Mouse (Mus musculus) CH12.LX (cell line): ENCODE measurements around the gene Pigk. TPM values are rescaled to one million over a fixed set of nuclear protein-coding genes. Genes with fewer than 3 reads are reported as not detected.

Source experiments
- DNase-seq: peaks from one replicate; pipeline ENCODE4 v3.0.0-alpha.2; 2013; ENCODE audit errors: extremely low read depth
- H3K27ac ChIP-seq: 2 replicates; pipeline ENCODE4 v1.5.1; 2012; ENCODE audit warnings: low read depth, mild to moderate bottlenecking, control low read depth, moderate library complexity; ENCODE audit not compliant: insufficient read depth
- H3K27me3 ChIP-seq: replicated peaks from 2 replicates; pipeline ENCODE3; 2012; ENCODE audit warnings: inconsistent platforms
- H3K36me3 ChIP-seq, 2 experiments: replicated peaks in 1 of 2; 2 replicates each; pipeline versions ENCODE3 to v1.6.1; 2012; ENCODE audit warnings: inconsistent platforms in 1 of 2, low read length in 1 of 2, mild to moderate bottlenecking in 1 of 2, mixed read lengths in 1 of 2, moderate library complexity in 1 of 2; ENCODE audit not compliant: control insufficient read depth in 1 of 2, insufficient read depth in 1 of 2
- H3K4me1 ChIP-seq, 2 experiments: 2 replicates each; pipeline ENCODE4 v1.6.1; 2012; ENCODE audit warnings: inconsistent platforms in 1 of 2, moderate library complexity in 1 of 2; ENCODE audit not compliant: insufficient read depth in 2 of 2, control insufficient read depth in 1 of 2
- H3K4me2 ChIP-seq: 2 replicates; pipeline ENCODE4 v1.6.1; 2012; ENCODE audit warnings: low read depth, mild to moderate bottlenecking, control low read depth; ENCODE audit not compliant: poor library complexity, insufficient read depth, severe bottlenecking
- H3K4me3 ChIP-seq, 3 experiments: fragments of 150-350 bp in 1 of 3; sonication (generic) in 1 of 3; replicated peaks in 1 of 3; 2 replicates each; pipeline versions ENCODE3 to v1.5.1; 2011 to 2012; ENCODE audit warnings: low read depth in 2 of 3, low read length in 2 of 3, mild to moderate bottlenecking in 2 of 3, moderate library complexity in 2 of 3, control low read depth in 1 of 3, improper control_type of control experiment in 1 of 3, inconsistent platforms in 1 of 3, mixed read lengths in 1 of 3; ENCODE audit not compliant: poor library complexity in 1 of 3
- H3K79me2 ChIP-seq: replicated peaks from 2 replicates; pipeline ENCODE4 v1.6.1; 2012; ENCODE audit warnings: mild to moderate bottlenecking, moderate library complexity; ENCODE audit not compliant: control insufficient read depth, poor library complexity, insufficient read depth, severe bottlenecking; ENCODE audit errors: extremely low read depth
- H3K9ac ChIP-seq: 2 replicates; pipeline ENCODE4 v1.6.1; 2012; ENCODE audit warnings: low read depth, mild to moderate bottlenecking, control low read depth, moderate library complexity; ENCODE audit not compliant: insufficient read depth
- H3K9me3 ChIP-seq: replicated peaks from 2 replicates; pipeline ENCODE3; 2012; ENCODE audit warnings: low read length, inconsistent platforms, mixed read lengths
- CHD1 ChIP-seq: IDR thresholded peaks from 2 replicates; pipeline ENCODE4 v1.6.1; 2012; ENCODE audit warnings: low read depth, low read length, improper control_type of control experiment, inconsistent platforms
- CHD2 ChIP-seq: IDR thresholded peaks from 2 replicates; pipeline ENCODE4 v1.6.1; 2011; ENCODE audit warnings: low read length, improper control_type of control experiment
- CTCF ChIP-seq, 2 experiments: IDR thresholded peaks in 1 of 2; conservative IDR thresholded peaks in 1 of 2; 2 replicates each; pipeline ENCODE4 v1.5.1; 2011 to 2012; ENCODE audit warnings: low read depth in 2 of 2, low read length in 2 of 2, improper control_type of control experiment in 1 of 2, inconsistent platforms in 1 of 2, mild to moderate bottlenecking in 1 of 2, moderate library complexity in 1 of 2
- ELF1 ChIP-seq: IDR thresholded peaks from 2 replicates; pipeline ENCODE4 v1.6.1; 2014; ENCODE audit warnings: low read depth, mild to moderate bottlenecking, inconsistent platforms, low read length, improper control_type of control experiment
- EP300 ChIP-seq: IDR thresholded peaks from 2 replicates; pipeline ENCODE4 v1.6.1; 2011; ENCODE audit warnings: low read length, improper control_type of control experiment
- ETS1 ChIP-seq: conservative IDR thresholded peaks from 2 replicates; pipeline ENCODE4 v1.6.1; 2012; ENCODE audit warnings: low read depth, mild to moderate bottlenecking, inconsistent platforms, low read length, improper control_type of control experiment, moderate library complexity
- GABPA ChIP-seq: IDR thresholded peaks from 2 replicates; pipeline ENCODE4 v1.6.1; 2012; ENCODE audit warnings: low read depth, low read length, improper control_type of control experiment, inconsistent platforms; ENCODE audit not compliant: insufficient replicate concordance
- JUN ChIP-seq: IDR thresholded peaks from 2 replicates; pipeline ENCODE4 v1.6.1; 2011; ENCODE audit warnings: low read depth, mild to moderate bottlenecking, low read length, improper control_type of control experiment, moderate library complexity; ENCODE audit not compliant: insufficient read depth
- JUND ChIP-seq: conservative IDR thresholded peaks from 2 replicates; pipeline ENCODE4 v1.6.1; 2011; ENCODE audit warnings: low read depth, low read length, improper control_type of control experiment
- KAT2A ChIP-seq: IDR thresholded peaks from 2 replicates; pipeline ENCODE4 v1.6.1; 2012; ENCODE audit warnings: low read length, improper control_type of control experiment, inconsistent platforms; ENCODE audit not compliant: insufficient replicate concordance
- MAFK ChIP-seq: IDR thresholded peaks from 2 replicates; pipeline ENCODE4 v1.6.1; 2011; ENCODE audit warnings: low read length, improper control_type of control experiment; ENCODE audit not compliant: insufficient replicate concordance
- MAX ChIP-seq: IDR thresholded peaks from 2 replicates; pipeline ENCODE4 v1.6.1; 2011; ENCODE audit warnings: low read length, improper control_type of control experiment
- MAZ ChIP-seq: IDR thresholded peaks from 2 replicates; pipeline ENCODE4 v1.6.1; 2012; ENCODE audit warnings: low read depth, mild to moderate bottlenecking, inconsistent platforms, low read length, improper control_type of control experiment, moderate library complexity
- MYC ChIP-seq: IDR thresholded peaks from 2 replicates; pipeline ENCODE4 v1.6.1; 2011; ENCODE audit warnings: low read depth, mild to moderate bottlenecking, improper control_type of control experiment, low read length
- NRF1 ChIP-seq: IDR thresholded peaks from 2 replicates; pipeline ENCODE4 v1.6.1; 2014; ENCODE audit warnings: low read depth, mild to moderate bottlenecking, inconsistent platforms, low read length, improper control_type of control experiment, moderate library complexity
- PAX5 ChIP-seq: IDR thresholded peaks from 2 replicates; pipeline ENCODE4 v1.6.1; 2012; ENCODE audit warnings: low read length, inconsistent platforms, mixed read lengths
- RAD21 ChIP-seq: IDR thresholded peaks from 2 replicates; pipeline ENCODE4 v1.6.1; 2011; ENCODE audit warnings: low read depth, mild to moderate bottlenecking, low read length, improper control_type of control experiment, moderate library complexity
- RCOR1 ChIP-seq: conservative IDR thresholded peaks from 2 replicates; pipeline ENCODE4 v1.6.1; 2012; ENCODE audit warnings: low read depth, mild to moderate bottlenecking, inconsistent platforms, low read length, improper control_type of control experiment
- SIN3A ChIP-seq: IDR thresholded peaks from 2 replicates; pipeline ENCODE4 v1.6.1; 2012; ENCODE audit warnings: low read length, improper control_type of control experiment, inconsistent platforms
- SMC3 ChIP-seq: IDR thresholded peaks from 2 replicates; pipeline ENCODE4 v1.6.1; 2011; ENCODE audit warnings: low read depth, low read length, improper control_type of control experiment
- TCF12 ChIP-seq: IDR thresholded peaks from 2 replicates; pipeline ENCODE4 v1.6.1; 2014; ENCODE audit warnings: low read depth, mild to moderate bottlenecking, inconsistent platforms, low read length, improper control_type of control experiment
- USF2 ChIP-seq: conservative IDR thresholded peaks from 2 replicates; pipeline ENCODE4 v1.6.1; 2011; ENCODE audit warnings: low read depth, low read length, improper control_type of control experiment
- ZC3H11A ChIP-seq: IDR thresholded peaks from 2 replicates; pipeline ENCODE4 v1.6.1; 2012; ENCODE audit warnings: low read depth, mild to moderate bottlenecking, inconsistent platforms, low read length, improper control_type of control experiment
- ZNF384 ChIP-seq: IDR thresholded peaks from 2 replicates; pipeline ENCODE4 v1.6.1; 2012; ENCODE audit warnings: low read depth, low read length, improper control_type of control experiment, inconsistent platforms
- dilution Hi-C: fragments of 300-500 bp; cut with MboI; formaldehyde crosslinking; loops from 2 replicates; pipeline ENCODE4 v1.14.3; 2020; ENCODE audit warnings: low sequenced_read_pairs; ENCODE audit not compliant: extremely low pct_unique_long_range_greater_than_20kb, extremely low pct_ligation_motif_present
- in situ Hi-C: fragments of 300-500 bp; cut with MboI; formaldehyde crosslinking; loops from 3 replicates; pipeline ENCODE4 v1.14.3; 2019; ENCODE audit warnings: low sequenced_read_pairs, low pct_ligation_motif_present, low pct_unique_long_range_greater_than_20kb, mixed read lengths
- polyA plus RNA-seq: library from polyadenylated mRNA; unstranded; fragments of >175 nt; gene quantifications from 2 replicates; pipeline ENCODE4 v1.2.1, GENCODE M21; 2012; ENCODE audit warnings: low read depth; ENCODE audit not compliant: insufficient read length
- total RNA-seq, 2 experiments: library from RNA; depleted of rRNA; stranded (reverse); fragments of 300-350 nt in 1 of 2; fragments of >200 nt in 1 of 2; gene quantifications; 2 replicates each; pipeline ENCODE4 v1.2.3; 2012 to 2014

Gene Pigk
- total and polyA plus RNA-seq, 3 experiments: 56.4 to 79.3 (median 67.5) TPM

DNA sequence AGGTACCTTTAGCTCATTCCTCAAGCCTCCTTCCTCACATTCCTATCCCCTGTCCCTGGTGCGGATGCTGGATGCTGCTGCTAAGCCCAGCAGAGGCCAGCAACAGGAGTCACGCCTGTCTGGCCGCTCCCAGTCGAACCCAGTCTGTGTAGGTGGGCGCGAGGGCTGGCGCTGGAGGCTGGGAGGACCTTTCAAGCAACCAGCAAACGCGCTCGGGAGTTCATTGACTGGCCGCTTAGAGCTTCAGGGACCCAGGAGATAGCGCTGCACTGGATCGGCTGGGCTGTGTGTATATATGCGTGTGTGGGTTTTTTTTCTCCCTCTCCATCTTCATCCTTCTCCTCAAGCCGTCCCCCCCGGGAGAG, 46.9 kb upstream of the Pigk start:
- dilution Hi-C loops: no loop called here
- H3K27me3 ChIP-seq: no peaks in the 10 kb centered on the region

DNA sequence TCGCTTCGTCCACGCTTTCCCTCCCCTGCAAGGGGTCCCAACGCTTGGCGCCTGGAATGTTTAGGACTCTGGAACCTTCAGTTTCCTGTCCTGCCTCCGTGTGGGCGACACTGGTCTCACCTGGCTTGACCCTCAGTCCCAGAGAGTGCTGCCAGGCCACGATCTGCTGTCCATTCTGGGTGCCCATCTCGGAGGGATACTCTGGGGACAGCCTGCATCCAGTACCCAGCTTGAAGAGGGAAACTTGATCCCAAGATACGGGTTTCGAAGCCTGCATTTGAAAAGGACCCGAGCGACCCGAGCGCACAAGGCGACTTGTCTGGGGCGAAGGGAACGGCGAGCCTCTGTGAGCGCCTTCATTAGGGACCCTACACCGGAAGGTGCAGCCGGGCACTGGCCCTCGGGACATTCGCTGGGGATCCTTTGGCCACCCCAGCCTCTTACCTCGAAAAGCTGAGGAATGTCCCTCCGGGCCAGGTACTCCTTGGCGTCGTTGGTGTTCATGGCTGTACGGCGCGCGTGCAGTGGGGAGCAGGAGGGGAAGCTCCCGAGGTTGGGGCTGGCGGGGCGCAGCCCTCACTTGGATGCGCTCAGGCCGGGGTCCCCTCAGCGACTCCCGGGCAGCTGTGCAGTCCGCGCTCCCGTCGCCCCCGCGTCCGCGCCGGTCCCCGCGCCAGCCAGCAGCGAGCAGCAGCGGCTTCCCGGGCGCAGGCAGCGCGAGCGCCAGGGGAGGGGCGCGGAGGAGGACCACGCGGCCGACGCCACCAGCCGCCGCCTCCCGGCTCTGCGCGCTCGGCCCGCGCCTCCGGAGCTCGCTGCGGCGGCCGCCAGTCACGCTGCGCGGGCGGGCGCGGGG, 46.3 kb upstream of the Pigk start:
- Histone ChIP-seq H3K79me2 (no peaks in the 10 kb centered on the region), H3K4me1 (peaks cover 0 to 15% of the 10 kb centered on the region in 2 experiments; a peak in 2 of 4 replicates), H3K9me3 (peaks cover 12% of the 10 kb centered on the region), H3K9ac (no peak overlapping the region), H3K4me2 (no peak overlapping the region), H3K27me3 (no peaks in the 10 kb centered on the region)
- in situ Hi-C loops: no loop called here
- DNase-seq: no peak
- TF ChIP-seq USF2 (no peak), MAZ (no peak), MAFK (no peak), ETS1 (no peak), EP300 (no peak), MYC (no peak), RCOR1 (no peak), CTCF (conservative IDR thresholded peaks at IDR 0.05 in 1 of 2, IDR thresholded peaks at IDR 0.05 in 1 of 2; ENCODE audit: low read depth in 2 of 2, low read length in 2 of 2) (no peak), RAD21 (no peak), JUN (no peak), GABPA (no peak), ELF1 (no peak), ZC3H11A (no peak), KAT2A (no peak), ZNF384 (no peak), SMC3 (no peak), SIN3A (no peak)
- TF ChIP-seq, all 38 proteins: peak for 0
- Histone ChIP-seq H3K27ac (no peak overlapping the region), H3K4me3 (no peak overlapping the region), H3K36me3 (no peaks in the 10 kb centered on the region)
- dilution Hi-C loops: no loop called here

More for the DNA sequence above, 46.9 kb upstream of the Pigk start:
- Histone ChIP-seq H3K9ac (no peak overlapping the region), H3K4me3 (no peak overlapping the region), H3K9me3 (peaks cover 12% of the 10 kb centered on the region), H3K36me3 (no peaks in the 10 kb centered on the region), H3K79me2 (no peaks in the 10 kb centered on the region), H3K4me2 (no peak overlapping the region), H3K4me1 (peaks cover 0 to 9% of the 10 kb centered on the region in 2 experiments; a peak in 2 of 4 replicates), H3K27ac (no peak overlapping the region)
- no peak for DNase-seq
- TF ChIP-seq MYC (no peak), TCF12 (no peak), RCOR1 (no peak), ETS1 (no peak), NRF1 (no peak), JUND (no peak), CHD1 (no peak), PAX5 (no peak), RAD21 (no peak), USF2 (no peak), MAX (no peak), CHD2 (no peak), ZNF384 (no peak)
- in situ Hi-C loops: no loop called here
